Mouse (Mus musculus) kidney, embryonic 14.5 days (tissue): Measurements from ENCODE around the gene Ripply3. TPM values are rescaled to one million over a fixed set of nuclear protein-coding genes. Genes with fewer than 3 reads are reported as not detected.

Experiments used
- ATAC-seq: fragments of 200-750 bp; cut with Nextera tagmentation; 2 replicates; pipeline ENCODE4 v1.8.0; 2017; ENCODE audit warnings: moderate number of reproducible peaks, mild to moderate bottlenecking, moderate TSS enrichment, moderate library complexity; ENCODE audit not compliant: low FRiP score, low TSS enrichment
- H3K27ac ChIP-seq: fragments of 300-500 bp; sonication (generic); 2 replicates; pipeline ENCODE4 v1.5.1; 2014; ENCODE audit warnings: low read depth, mild to moderate bottlenecking, low read length, moderate library complexity, mixed read lengths
- H3K27me3 ChIP-seq: fragments of 300-500 bp; sonication (generic); 2 replicates; pipeline ENCODE4 v1.6.1; 2014; ENCODE audit warnings: mild to moderate bottlenecking, low read length; ENCODE audit not compliant: control insufficient read depth, insufficient read depth
- H3K36me3 ChIP-seq: fragments of 300-500 bp; sonication (generic); 2 replicates; pipeline ENCODE4 v1.6.1; 2014; ENCODE audit warnings: low read length, mixed read lengths; ENCODE audit not compliant: control insufficient read depth, insufficient read depth
- H3K4me1 ChIP-seq: fragments of 300-500 bp; sonication (generic); 2 replicates; pipeline ENCODE4 v1.6.1; 2014; ENCODE audit warnings: low read length, mixed read lengths; ENCODE audit not compliant: control insufficient read depth, insufficient read depth
- H3K4me2 ChIP-seq: fragments of 300-500 bp; sonication (generic); replicated peaks from 2 replicates; pipeline ENCODE4 v1.6.1; 2014; ENCODE audit warnings: low read depth, mild to moderate bottlenecking, low read length
- H3K4me3 ChIP-seq: fragments of 300-500 bp; sonication (generic); 2 replicates; pipeline ENCODE4 v1.5.1; 2014; ENCODE audit warnings: mild to moderate bottlenecking, low read length
- H3K9ac ChIP-seq: fragments of 300-500 bp; sonication (generic); 2 replicates; pipeline ENCODE4 v1.6.1; 2014; ENCODE audit warnings: low read depth, mild to moderate bottlenecking, low read length, moderate library complexity
- H3K9me3 ChIP-seq: fragments of 300-500 bp; sonication (generic); 2 replicates; pipeline ENCODE4 v1.6.1; 2016; ENCODE audit warnings: low read length; ENCODE audit not compliant: control insufficient read depth
- WGBS: fragments of 180-500 bp; shearing (Covaris S2); extraction: QIAGEN DNeasy Blood & Tissue Kit; methylation state at CpG from one replicate; pipeline ENCODE4 v1.1.7; 2014; 5-methylcytosine and 5-hydroxymethylcytosine counted together
- polyA plus RNA-seq: library from polyadenylated mRNA; unstranded; fragments of >200 nt; fragmentation: Nextera tagmentation; extraction: Ambion mirVana; gene quantifications from 2 replicates; pipeline ENCODE4 v1.2.1, GENCODE M21; 2014

Gene Ripply3
- polyA plus RNA-seq, 1 experiment from 2014 or later: 15.3 TPM

DNA sequence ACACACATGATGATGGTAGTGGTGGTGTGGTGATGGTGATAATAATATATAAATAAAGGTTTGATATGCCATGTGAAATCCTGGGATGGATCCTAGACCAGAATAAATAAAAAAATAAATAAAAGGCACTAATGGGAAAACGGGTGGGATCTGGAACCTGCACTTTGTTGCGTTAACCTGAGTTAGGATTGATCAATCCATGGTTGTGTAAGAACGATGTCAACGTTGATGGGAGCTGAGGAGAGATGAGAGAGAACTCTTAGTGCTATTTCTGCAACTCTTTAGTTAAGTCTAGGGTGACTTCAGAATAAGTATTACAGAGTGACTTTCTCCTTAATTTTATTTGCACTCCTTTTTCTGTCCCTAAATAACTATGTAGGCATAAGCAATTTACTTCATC, 27.0 kb upstream of the Ripply3 start:
- Histone ChIP-seq H3K9ac (no peak overlapping the region), H3K4me2 (no peak overlapping the region), H3K9me3 (peaks cover 3% of the 10 kb centered on the region; the same call in 1 of the 2 replicates), H3K36me3 (no peaks in the 10 kb centered on the region), H3K4me3 (no peak overlapping the region), H3K4me1 (peaks cover 8% of the 10 kb centered on the region; the same call in 1 of the 2 replicates), H3K27ac (no peak overlapping the region), H3K27me3 (0 out of 2 replicates have a peak, but pooled peaks cover 4% of the 10 kb centered on the region)
- WGBS: 89% methylated on average over 4 of the region's 4 CpGs
- no peak for ATAC-seq

DNA sequence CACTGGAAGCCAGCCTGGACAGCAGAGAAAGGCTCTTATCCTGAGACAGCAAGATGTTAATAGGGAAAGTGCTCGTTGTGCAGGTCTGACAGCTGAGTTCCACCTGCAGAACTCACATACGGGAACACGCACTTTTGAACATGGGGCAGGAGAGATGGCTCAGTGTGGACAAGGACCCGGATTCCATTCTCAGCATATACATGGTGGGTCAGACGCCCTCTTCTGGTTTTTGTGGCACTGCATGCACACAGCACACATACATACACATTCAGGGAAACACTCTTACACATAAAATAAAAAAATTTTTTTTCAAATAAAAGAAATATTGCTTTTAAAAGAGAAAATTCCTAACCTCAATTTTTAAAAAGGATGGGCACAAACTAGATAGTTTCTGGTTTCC, 26.5 kb upstream of the Ripply3 start:
- no peak overlapping the region for H3K4me2 ChIP-seq
- no peak for ATAC-seq
- no peak overlapping the region for H3K4me3 ChIP-seq
- H3K27me3 ChIP-seq: 0 out of 2 replicates have a peak, but pooled peaks cover 4% of the 10 kb centered on the region
- peaks cover 8% of the 10 kb centered on the region; the same call in 1 of the 2 replicates for H3K4me1 ChIP-seq
- 87% methylated on average over 5 of the region's 5 CpGs for WGBS
- H3K9ac ChIP-seq: no peak overlapping the region
- no peaks in the 10 kb centered on the region for H3K36me3 ChIP-seq
- peaks cover 3% of the 10 kb centered on the region; the same call in 1 of the 2 replicates for H3K9me3 ChIP-seq
- H3K27ac ChIP-seq: no peak overlapping the region

DNA sequence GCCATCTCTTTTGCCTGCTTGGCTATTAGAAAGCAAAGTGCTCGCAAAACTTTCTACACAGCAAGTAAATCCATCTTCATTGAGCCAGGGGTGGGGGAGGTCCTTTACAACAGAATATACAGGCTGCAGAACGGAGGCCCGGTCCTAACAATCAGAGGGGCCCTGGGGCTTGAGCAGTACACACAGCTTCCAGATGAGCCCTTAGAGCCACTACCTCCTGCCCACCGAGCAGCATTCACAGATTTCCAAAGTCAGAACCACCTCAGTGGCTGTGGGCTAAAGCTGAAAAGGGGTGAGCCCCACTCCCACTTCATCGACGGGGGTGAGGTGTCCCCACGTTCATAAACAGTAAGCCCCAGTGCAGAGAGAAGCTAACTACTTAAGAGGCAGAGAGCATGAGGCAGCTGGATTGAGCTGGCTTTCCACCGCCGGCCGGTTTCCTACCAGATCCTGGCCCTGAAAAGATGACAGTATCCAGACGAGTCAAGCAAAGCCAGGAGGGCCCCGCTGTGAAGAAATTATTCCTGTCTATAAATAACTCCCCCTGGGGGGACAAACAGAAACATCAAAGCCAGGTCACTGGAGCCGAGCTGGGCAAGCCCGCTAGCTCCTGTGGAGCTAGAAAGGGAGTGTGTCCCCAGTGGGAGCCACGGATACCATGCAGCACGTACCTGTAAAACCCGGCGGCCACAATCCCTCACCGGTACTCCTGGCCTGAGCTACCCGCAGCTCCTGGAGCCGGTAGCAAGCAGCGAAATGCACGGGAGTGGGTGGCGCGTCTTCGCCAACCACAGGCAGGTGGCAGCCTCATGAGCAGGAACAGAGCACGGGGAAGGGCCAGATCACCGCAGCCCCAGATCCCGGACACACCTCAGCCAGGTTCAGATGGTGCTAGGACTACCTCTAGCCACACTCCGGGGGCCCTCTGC, 25.7 kb upstream of the Ripply3 start:
- H3K4me1 ChIP-seq: peaks cover 8% of the 10 kb centered on the region; the same call in 1 of the 2 replicates
- ATAC-seq: peak; percentile 70
- H3K9ac ChIP-seq: peak overlapping the region; percentile 45
- H3K27ac ChIP-seq: peak overlapping the region; percentile 30; the same call in 1 of the 2 replicates
- no peaks in the 10 kb centered on the region for H3K36me3 ChIP-seq
- WGBS: 5% methylated on average over 30 of the region's 30 CpGs
- peak overlapping the region; percentile 19 for H3K4me3 ChIP-seq
- 0 out of 2 replicates have a peak, but pooled peaks cover 4% of the 10 kb centered on the region for H3K27me3 ChIP-seq
- H3K9me3 ChIP-seq: peaks cover 3% of the 10 kb centered on the region; the same call in 1 of the 2 replicates
- H3K4me2 ChIP-seq: peak overlapping the region; percentile 44

DNA sequence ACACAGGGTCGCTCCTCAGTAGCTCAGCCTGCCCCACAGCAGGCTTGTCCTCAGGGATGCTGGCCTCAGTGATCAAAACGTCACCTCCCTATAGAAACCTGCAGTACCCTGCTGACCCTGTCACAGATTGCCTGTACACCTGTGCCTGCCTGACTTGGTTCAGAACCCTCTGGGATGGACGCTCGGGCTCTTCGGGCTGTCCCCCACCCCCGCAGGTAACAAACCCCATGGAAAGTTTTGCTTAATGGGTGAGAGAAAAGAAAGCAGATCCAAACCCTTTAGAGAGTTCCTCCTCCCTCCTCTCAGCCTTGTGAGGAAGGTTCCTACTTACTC, 25.1 kb upstream of the Ripply3 start:
- peak overlapping the region; percentile 45 for H3K9ac ChIP-seq
- H3K9me3 ChIP-seq: peaks cover 3% of the 10 kb centered on the region; the same call in 1 of the 2 replicates
- peak overlapping the region; percentile 44 for H3K4me2 ChIP-seq
- H3K4me1 ChIP-seq: peaks cover 8% of the 10 kb centered on the region; the same call in 1 of the 2 replicates
- peak overlapping the region; percentile 19; the same call in 1 of the 2 replicates for H3K4me3 ChIP-seq
- H3K27ac ChIP-seq: no peak overlapping the region
- H3K27me3 ChIP-seq: 0 out of 2 replicates have a peak, but pooled peaks cover 4% of the 10 kb centered on the region
- WGBS: 21% methylated on average over 6 of the region's 6 CpGs
- ATAC-seq: no peak
- H3K36me3 ChIP-seq: no peaks in the 10 kb centered on the region

DNA sequence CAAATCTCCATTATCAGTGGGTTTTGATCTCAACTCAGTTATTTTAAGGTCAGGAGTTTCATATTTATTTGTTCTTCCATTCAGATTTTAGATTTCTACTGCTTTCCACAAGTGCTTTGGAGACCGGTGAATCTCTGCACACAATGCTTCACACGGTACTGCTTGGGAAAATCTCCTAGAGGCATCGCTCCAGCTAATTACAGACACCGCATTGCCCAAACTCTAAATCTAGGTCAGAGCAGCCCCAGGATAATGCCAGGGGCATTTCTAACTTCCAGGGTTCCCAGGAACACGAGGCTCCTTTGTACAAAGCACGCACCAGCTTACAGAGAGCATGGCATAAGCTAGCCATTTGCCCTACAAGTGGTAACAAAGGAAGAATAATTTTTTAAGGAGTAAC, 20.7 kb upstream of the Ripply3 start:
- H3K27me3 ChIP-seq: 0 out of 2 replicates have a peak, but pooled peaks cover 4% of the 10 kb centered on the region
- H3K27ac ChIP-seq: no peak overlapping the region
- no peak overlapping the region for H3K9ac ChIP-seq
- H3K36me3 ChIP-seq: no peaks in the 10 kb centered on the region
- H3K9me3 ChIP-seq: peaks cover 3% of the 10 kb centered on the region; the same call in 1 of the 2 replicates
- no peak for ATAC-seq
- H3K4me3 ChIP-seq: no peak overlapping the region
- no peak overlapping the region for H3K4me2 ChIP-seq
- WGBS: 56% methylated on average over 6 of the region's 6 CpGs
- peaks cover 5% of the 10 kb centered on the region; the same call in 1 of the 2 replicates for H3K4me1 ChIP-seq

DNA sequence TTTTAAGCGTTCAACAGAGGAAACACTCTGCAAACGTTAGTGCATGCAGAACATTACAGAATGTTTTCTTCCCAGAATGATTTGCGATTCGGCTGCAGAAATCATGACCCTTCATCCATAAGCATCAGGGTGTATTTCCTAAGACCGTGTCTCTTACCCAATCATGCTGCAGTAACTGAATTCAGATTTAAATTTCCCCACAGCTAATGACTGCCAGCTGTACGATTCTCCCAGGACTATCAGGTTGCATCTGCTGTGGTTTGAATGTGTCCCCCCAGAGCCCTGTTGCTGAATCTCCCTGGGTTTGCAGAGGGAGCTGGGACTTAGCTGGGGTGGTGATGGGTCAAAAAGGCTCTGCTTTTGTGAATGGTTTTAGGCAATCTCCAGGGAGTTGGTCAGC, 20.3 kb upstream of the Ripply3 start:
- no peak for ATAC-seq
- 25% methylated on average over 6 of the region's 6 CpGs for WGBS
- Histone ChIP-seq H3K4me1 (peaks cover 1% of the 10 kb centered on the region; the same call in 1 of the 2 replicates), H3K4me3 (no peak overlapping the region), H3K9me3 (peaks cover 3% of the 10 kb centered on the region; the same call in 1 of the 2 replicates), H3K9ac (no peak overlapping the region), H3K4me2 (no peak overlapping the region), H3K27ac (no peak overlapping the region), H3K27me3 (0 out of 2 replicates have a peak, but pooled peaks cover 2% of the 10 kb centered on the region), H3K36me3 (no peaks in the 10 kb centered on the region)

DNA sequence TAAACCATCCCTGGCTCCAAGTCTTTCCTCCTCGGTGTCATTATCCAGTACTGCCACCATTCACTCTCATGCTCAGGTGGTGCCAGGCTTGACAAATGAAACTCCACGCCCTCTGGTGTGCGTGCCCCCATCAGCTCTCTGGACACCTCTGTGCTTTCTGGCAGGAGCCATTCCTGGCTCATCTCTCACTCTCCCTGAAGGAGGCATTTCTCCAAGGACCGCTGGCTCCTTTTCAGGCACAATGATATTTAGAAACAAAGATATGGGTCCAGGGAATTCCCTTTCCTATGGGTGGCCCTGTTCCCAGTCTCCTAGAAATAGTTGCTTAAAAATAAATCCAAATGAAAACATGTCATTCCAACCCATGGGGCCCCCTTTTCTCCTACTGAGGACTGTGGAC, 19.2 kb upstream of the Ripply3 start:
- WGBS: 86% methylated on average over 4 of the region's 4 CpGs
- no peak for ATAC-seq
- Histone ChIP-seq H3K36me3 (no peaks in the 10 kb centered on the region), H3K9me3 (peaks cover 3% of the 10 kb centered on the region; the same call in 1 of the 2 replicates), H3K4me2 (no peak overlapping the region), H3K4me3 (no peak overlapping the region), H3K27ac (no peak overlapping the region), H3K9ac (no peak overlapping the region), H3K4me1 (peaks cover 5% of the 10 kb centered on the region; the same call in 1 of the 2 replicates), H3K27me3 (no peaks in the 10 kb centered on the region)

DNA sequence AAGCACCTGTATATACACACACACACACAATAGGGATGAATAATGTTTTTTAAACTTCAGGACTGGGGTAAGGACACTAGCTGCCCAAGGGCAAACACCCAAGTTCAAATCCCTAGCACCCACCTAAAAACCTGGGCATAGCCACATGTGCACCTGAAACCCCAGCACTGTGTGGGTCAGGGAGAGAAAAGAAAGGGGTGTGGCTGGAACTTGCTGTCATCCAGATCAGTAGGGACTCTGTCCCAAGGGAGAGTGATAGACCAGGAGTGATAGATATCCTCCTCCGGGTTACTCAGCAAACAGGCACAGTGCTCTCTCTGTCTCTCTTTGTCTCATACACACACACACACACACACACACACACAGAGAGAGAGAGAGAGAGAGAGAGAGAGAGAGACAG, 16.8 kb upstream of the Ripply3 start:
- Histone ChIP-seq H3K36me3 (no peaks in the 10 kb centered on the region), H3K27me3 (no peaks in the 10 kb centered on the region), H3K9ac (no peak overlapping the region), H3K9me3 (no peaks in the 10 kb centered on the region), H3K27ac (no peak overlapping the region), H3K4me3 (no peak overlapping the region), H3K4me2 (no peak overlapping the region), H3K4me1 (peaks cover 5% of the 10 kb centered on the region; the same call in 1 of the 2 replicates)
- WGBS: 61% methylated on average over 1 of the region's 1 CpGs
- no peak for ATAC-seq

DNA sequence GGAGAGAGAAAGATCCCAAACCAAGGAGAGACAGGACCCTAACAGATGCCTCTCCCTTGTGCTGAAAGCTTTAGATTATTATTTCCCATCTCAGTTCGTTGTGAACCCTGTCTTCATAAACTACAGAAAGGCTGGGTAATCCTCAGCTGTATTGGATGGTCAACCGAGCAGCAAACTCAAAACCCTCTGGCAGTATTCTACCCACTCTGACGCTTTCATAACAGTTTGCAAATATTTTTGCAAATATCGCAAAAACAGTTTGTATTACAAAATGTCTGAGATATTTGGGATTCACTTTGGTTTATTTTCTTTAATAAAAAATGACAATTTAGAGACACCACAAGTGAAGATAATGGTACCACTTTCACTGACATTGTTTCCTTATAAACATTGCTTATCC, 16.3 kb upstream of the Ripply3 start:
- H3K36me3 ChIP-seq: no peaks in the 10 kb centered on the region
- no peak for ATAC-seq
- no peaks in the 10 kb centered on the region for H3K27me3 ChIP-seq
- no peak overlapping the region for H3K27ac ChIP-seq
- 68% methylated on average over 4 of the region's 4 CpGs for WGBS
- no peak overlapping the region for H3K9ac ChIP-seq
- H3K4me2 ChIP-seq: peak overlapping the region; percentile 57
- H3K9me3 ChIP-seq: no peaks in the 10 kb centered on the region
- peak overlapping the region; percentile 62 for H3K4me3 ChIP-seq
- H3K4me1 ChIP-seq: peaks cover 5% of the 10 kb centered on the region; the same call in 1 of the 2 replicates
